Mouse (Mus musculus) MEL (cell line): ENCODE data around the gene Il17re.

ENCODE experiments used
- CTCF ChIP-seq, 3 experiments: IDR thresholded peaks in 2 of 3; conservative IDR thresholded peaks in 1 of 3; 2 replicates each; pipeline ENCODE4 v1.5.1; 2011 to 2012; ENCODE audit warnings: low read length in 3 of 3, low read depth in 2 of 3, mild to moderate bottlenecking in 2 of 3, improper control_type of control experiment in 1 of 3, inconsistent platforms in 1 of 3, mixed read lengths in 1 of 3, moderate library complexity in 1 of 3; ENCODE audit not compliant: control insufficient read depth in 1 of 3, insufficient read depth in 1 of 3, poor library complexity in 1 of 3, severe bottlenecking in 1 of 3
- NRF1 ChIP-seq: IDR thresholded peaks from 2 replicates; pipeline ENCODE4 v1.6.1; 2014; ENCODE audit warnings: low read depth, mild to moderate bottlenecking, inconsistent platforms, low read length, improper control_type of control experiment, moderate library complexity; ENCODE audit not compliant: poor library complexity, insufficient read depth, severe bottlenecking
- POLR2A ChIP-seq, 2 experiments: IDR thresholded peaks; 2 replicates each; pipeline ENCODE4 v1.6.1; 2011 to 2012; ENCODE audit warnings: low read length in 2 of 2, mild to moderate bottlenecking in 2 of 2, control low read depth in 1 of 2, improper control_type of control experiment in 1 of 2, low read depth in 1 of 2, moderate library complexity in 1 of 2; ENCODE audit not compliant: control insufficient read depth in 1 of 2, insufficient read depth in 1 of 2, poor library complexity in 1 of 2
- TAL1 ChIP-seq: IDR thresholded peaks from 2 replicates; pipeline ENCODE4 v1.6.1; 2012; ENCODE audit warnings: mild to moderate bottlenecking, inconsistent platforms, low read length, moderate library complexity, mixed read lengths

- TF ChIP-seq CTCF (IDR thresholded peaks at IDR 0.05 in 2 of 3, conservative IDR thresholded peaks at IDR 0.05 in 1 of 3; ENCODE audit: control insufficient read depth in 1 of 3, insufficient read depth in 1 of 3, low read depth in 2 of 3, low read length in 3 of 3, poor library complexity in 1 of 3, severe bottlenecking in 1 of 3), result no peak
- TF ChIP-seq POLR2A (IDR thresholded peaks at IDR 0.05; ENCODE audit: control insufficient read depth in 1 of 2, insufficient read depth in 1 of 2, low read depth in 1 of 2, low read length in 2 of 2, poor library complexity in 1 of 2), result no peak
- no peak; the same call in 1 of the 2 replicates for TF ChIP-seq NRF1
- TF ChIP-seq TAL1, result no peak; the same call in 1 of the 2 replicates
Observed at GRCm38 (mm10) chr6:113473715-113474114, 15.4 kb downstream of the Il17re start.
